Mouse (Mus musculus) small intestine, adult 2 months (tissue): ENCODE data around the gene Sh3d21. TPM values are rescaled to one million over a fixed set of nuclear protein-coding genes. Genes with fewer than 3 reads are reported as not detected.

Source experiments
- H3K27ac ChIP-seq: fragments of 200-500 bp; 2 replicates; pipeline ENCODE4 v1.5.1; 2012; ENCODE audit warnings: low read depth, low read length, control low read depth, inconsistent platforms; ENCODE audit not compliant: insufficient read depth
- H3K27me3 ChIP-seq: fragments of 200-500 bp; 2 replicates; pipeline ENCODE4 v1.6.1; 2012; ENCODE audit warnings: mild to moderate bottlenecking, moderate library complexity, low read length, inconsistent platforms; ENCODE audit not compliant: control insufficient read depth, insufficient read depth
- H3K36me3 ChIP-seq: fragments of 200-500 bp; 2 replicates; pipeline ENCODE4 v1.6.1; 2012; ENCODE audit warnings: mild to moderate bottlenecking, low read length, control low read depth, inconsistent platforms; ENCODE audit not compliant: control insufficient read depth, insufficient read depth
- H3K4me1 ChIP-seq: fragments of 200-500 bp; 2 replicates; pipeline ENCODE4 v1.6.1; 2012; ENCODE audit warnings: low read length, inconsistent platforms, mixed read lengths; ENCODE audit not compliant: control insufficient read depth, insufficient read depth, insufficient read length
- H3K4me3 ChIP-seq: fragments of 200-500 bp; 2 replicates; pipeline ENCODE4 v1.5.1; 2012; ENCODE audit warnings: low read depth, mild to moderate bottlenecking, control low read depth, inconsistent platforms, low read length, moderate library complexity
- CTCF ChIP-seq: fragments of 200-500 bp; IDR thresholded peaks from 2 replicates; pipeline ENCODE4 v1.5.1; 2012; ENCODE audit warnings: low read depth, mild to moderate bottlenecking, control low read depth, inconsistent platforms, low read length, moderate library complexity, mixed read lengths; ENCODE audit not compliant: insufficient replicate concordance, insufficient read length; ENCODE audit errors: extremely low read depth
- POLR2A ChIP-seq: fragments of 200-500 bp; IDR thresholded peaks from 2 replicates; pipeline ENCODE4 v1.6.1; 2012; ENCODE audit warnings: low read depth, mild to moderate bottlenecking, control low read depth, inconsistent platforms, low read length, moderate library complexity
- WGBS: fragments of 180-500 bp; shearing (Covaris S2); methylation state at CpG from one replicate; pipeline ENCODE4 v1.1.7; 2018; 5-methylcytosine and 5-hydroxymethylcytosine counted together
- polyA plus RNA-seq: library from polyadenylated mRNA; depleted of rRNA; stranded (reverse); fragments of >200 nt; gene quantifications from 2 replicates; pipeline ENCODE4 v1.2.3, GENCODE M21; 2012; rRNA removed

Sh3d21 gene
- polyA plus RNA-seq: 5.2 and 6.5 TPM in 2 replicates

- peaks cover 12% of the 10 kb centered on the region for H3K4me1 ChIP-seq
- WGBS: 7% methylated on average over 22 of the region's 22 CpGs
- peak within 1 kb of the TSS; percentile 75 for H3K4me3 ChIP-seq
- no peaks in the 10 kb centered on the region for H3K27me3 ChIP-seq
- H3K27ac ChIP-seq: peak within 1 kb of the TSS; percentile 81
- TF ChIP-seq POLR2A (no peak), CTCF (no peak)
- peaks cover 21% of the 10 kb centered on the region for H3K36me3 ChIP-seq
Measured at GRCm38 (mm10) chr4:126163067-126163659, at the start of gene Sh3d21. Gene Sh3d21, minus strand, starts transcription at chr4:126163491.

- H3K36me3 ChIP-seq: no peaks in the 10 kb centered on the region
- no peaks in the 10 kb centered on the region for H3K27me3 ChIP-seq
- H3K4me1 ChIP-seq: peaks cover 3% of the 10 kb centered on the region; the same call in 1 of the 2 replicates
- WGBS: 64% methylated on average over 6 of the region's 6 CpGs
- H3K27ac ChIP-seq: no peak overlapping the region
- no peak overlapping the region for H3K4me3 ChIP-seq
- TF ChIP-seq POLR2A (no peak), CTCF (no peak)
Measured at GRCm38 (mm10) chr4:126207081-126207480, 43.8 kb upstream of the Sh3d21 start.

- Histone ChIP-seq H3K27ac (no peak overlapping the region), H3K4me3 (no peak overlapping the region), H3K4me1 (peaks cover 7% of the 10 kb centered on the region; the same call in 1 of the 2 replicates), H3K36me3 (no peaks in the 10 kb centered on the region), H3K27me3 (no peaks in the 10 kb centered on the region)
- TF ChIP-seq POLR2A (no peak), CTCF (no peak)
- 61% methylated on average over 1 of the region's 1 CpGs for WGBS
Measured at GRCm38 (mm10) chr4:126205386-126205785, 42.1 kb upstream of the Sh3d21 start.

GRCm38 (mm10) chr4:126204661-126205230 is 41.5 kb upstream of the Sh3d21 start:
- no peak for TF ChIP-seq POLR2A
- TF ChIP-seq CTCF: no peak
- H3K4me1 ChIP-seq: peaks cover 7% of the 10 kb centered on the region; the same call in 1 of the 2 replicates
- H3K36me3 ChIP-seq: no peaks in the 10 kb centered on the region
- H3K27ac ChIP-seq: peak overlapping the region; percentile 41
- WGBS: 73% methylated on average over 12 of the region's 12 CpGs
- H3K4me3 ChIP-seq: no peak overlapping the region
- no peaks in the 10 kb centered on the region for H3K27me3 ChIP-seq

- TF ChIP-seq CTCF: no peak
- no peak for TF ChIP-seq POLR2A
- 93% methylated on average over 8 of the region's 8 CpGs for WGBS
- H3K4me1 ChIP-seq: peaks cover 9% of the 10 kb centered on the region; the same call in 1 of the 2 replicates
- no peaks in the 10 kb centered on the region for H3K36me3 ChIP-seq
- no peak overlapping the region for H3K4me3 ChIP-seq
- no peak overlapping the region for H3K27ac ChIP-seq
- no peaks in the 10 kb centered on the region for H3K27me3 ChIP-seq
Measured at GRCm38 (mm10) chr4:126204016-126204415, 40.7 kb upstream of the Sh3d21 start.

GRCm38 (mm10) chr4:126203336-126203895 is 40.1 kb upstream of the Sh3d21 start:
- peak overlapping the region; percentile 96 for H3K27ac ChIP-seq
- H3K27me3 ChIP-seq: no peaks in the 10 kb centered on the region
- peaks cover 11% of the 10 kb centered on the region; the same call in 1 of the 2 replicates for H3K4me1 ChIP-seq
- WGBS: 76% methylated on average over 10 of the region's 10 CpGs
- TF ChIP-seq POLR2A: no peak
- no peak for TF ChIP-seq CTCF
- no peaks in the 10 kb centered on the region for H3K36me3 ChIP-seq
- H3K4me3 ChIP-seq: no peak overlapping the region; the same call in 1 of the 2 replicates

GRCm38 (mm10) chr4:126202303-126203181 is 39.3 kb upstream of the Sh3d21 start, which contains the start of gene Thrap3:
Gene Thrap3, minus strand, starts transcription at chr4:126202760.
- H3K4me1 ChIP-seq: peaks cover 11% of the 10 kb centered on the region; the same call in 1 of the 2 replicates
- no peaks in the 10 kb centered on the region for H3K27me3 ChIP-seq
- peak within 1 kb of the TSS; percentile 86 for H3K4me3 ChIP-seq
- TF ChIP-seq POLR2A: peak; percentile 71
- TF ChIP-seq CTCF: no peak
- H3K36me3 ChIP-seq: no peaks in the 10 kb centered on the region
- under 1% methylated on average over 73 of the region's 75 CpGs for WGBS
- H3K27ac ChIP-seq: peak within 1 kb of the TSS; percentile 97
